Mouse (Mus musculus): ENCODE measurements around the gene Coro1a. TPM values are rescaled to one million over a fixed set of nuclear protein-coding genes. Genes with fewer than 3 reads are reported as not detected.
A peak's percentile ranks its signal among the peaks of the same experiment; 100 is the strongest.
"Not testable (repeated sequence)": the region's sequence is repeated elsewhere in the genome, so short reads cannot be mapped to it uniquely, and the experiment has no call there.

Gene Coro1a
- total RNA-seq, 2 experiments from 2014 or later: 12.7 to 14.6 TPM

GRCm38 (mm10) chr7:126691676-126692075 lies 15.9 kb downstream of the Coro1a start:
- intact Hi-C loops (cut with DNase I): no loop called here
- DNase-seq: no peak

GRCm38 (mm10) chr7:126690737-126691136 lies 16.9 kb downstream of the Coro1a start:
- DNase-seq: no peak
- intact Hi-C loops (cut with DNase I): no loop called here

- no peak for DNase-seq
- intact Hi-C loops (cut with DNase I): no loop called here
Observed at GRCm38 (mm10) chr7:126689021-126689420, 18.6 kb downstream of the Coro1a start.

GRCm38 (mm10) chr7:126688156-126688555 lies 19.4 kb downstream of the Coro1a start:
- intact Hi-C loops (cut with DNase I); DNase-seq: not testable (repeated sequence)

GRCm38 (mm10) chr7:126681221-126681620 lies 26.4 kb downstream of the Coro1a start:
- intact Hi-C loops (cut with DNase I): no loop called here
- DNase-seq: no peak

GRCm38 (mm10) chr7:126679683-126680082 lies 27.9 kb downstream of the Coro1a start:
- intact Hi-C loops (cut with DNase I): no loop called here

GRCm38 (mm10) chr7:126678545-126679341 lies 28.8 kb downstream of the Coro1a start:
- DNase-seq: no peak
- intact Hi-C loops (cut with DNase I): no loop called here

More at GRCm38 (mm10) chr7:126679683-126680082, 27.9 kb downstream of the Coro1a start:
- no peak for DNase-seq

- DNase-seq: no peak
- intact Hi-C loops (cut with DNase I): no loop called here
Observed at GRCm38 (mm10) chr7:126676631-126677220, 30.9 kb downstream of the Coro1a start.

GRCm38 (mm10) chr7:126676207-126676606 lies 31.4 kb downstream of the Coro1a start, which contains the start of gene Sult1a1:
Sult1a1 (minus strand) TSS chr7:126676432.
- intact Hi-C loops (cut with DNase I): no loop called here
- DNase-seq: peak; percentile 66 to 68

GRCm38 (mm10) chr7:126675104-126675503 lies 32.5 kb downstream of the Coro1a start:
- no peak for DNase-seq
- intact Hi-C loops (cut with DNase I): no loop called here

- no peak for DNase-seq
- intact Hi-C loops (cut with DNase I): no loop called here
Observed at GRCm38 (mm10) chr7:126672111-126672510, 35.5 kb downstream of the Coro1a start.

GRCm38 (mm10) chr7:126670152-126670551 lies 37.4 kb downstream of the Coro1a start:
- no peak for DNase-seq
- intact Hi-C loops (cut with DNase I): no loop called here

- intact Hi-C loops (cut with DNase I): no loop called here
Observed at GRCm38 (mm10) chr7:126668452-126668851, 39.1 kb downstream of the Coro1a start.

GRCm38 (mm10) chr7:126667495-126668090 lies 40.0 kb downstream of the Coro1a start:
- intact Hi-C loops (cut with DNase I): no loop called here
- no peak for DNase-seq

More at GRCm38 (mm10) chr7:126668452-126668851, 39.1 kb downstream of the Coro1a start:
- DNase-seq: no peak

- peak in 1 of 2 experiments; percentile 38 for DNase-seq
- intact Hi-C loops (cut with DNase I): no loop called here
Observed at GRCm38 (mm10) chr7:126665269-126665668, 42.3 kb downstream of the Coro1a start.

GRCm38 (mm10) chr7:126663646-126664045 lies 43.9 kb downstream of the Coro1a start:
- no peak for DNase-seq
- intact Hi-C loops (cut with DNase I): no loop called here

- DNase-seq: no peak
- intact Hi-C loops (cut with DNase I): no loop called here
Observed at GRCm38 (mm10) chr7:126659771-126660170, 47.8 kb downstream of the Coro1a start.

- intact Hi-C loops (cut with DNase I): no loop called here
- no peak for DNase-seq
Observed at GRCm38 (mm10) chr7:126657522-126657921, 50.1 kb downstream of the Coro1a start.

- intact Hi-C loops (cut with DNase I): no loop called here
- no peak for DNase-seq
Observed at GRCm38 (mm10) chr7:126655695-126656094, 51.9 kb downstream of the Coro1a start.

GRCm38 (mm10) chr7:126653991-126654390 lies 53.6 kb downstream of the Coro1a start:
- intact Hi-C loops (cut with DNase I): no loop called here
- no peak for DNase-seq

GRCm38 (mm10) chr7:126650852-126651251 lies 56.7 kb downstream of the Coro1a start:
- intact Hi-C loops (cut with DNase I): no loop called here
- no peak for DNase-seq
